Mouse (Mus musculus) midbrain, embryonic 15.5 days (tissue): ENCODE data around the gene Gm10322. TPM values are rescaled to one million over a fixed set of nuclear protein-coding genes. Genes with fewer than 3 reads are reported as not detected.

Experiments
- ATAC-seq: fragments of 200-750 bp; cut with Nextera tagmentation; replicated peaks from 2 replicates; pipeline ENCODE4 v1.8.0; 2017; ENCODE audit warnings: moderate TSS enrichment
- H3K27ac ChIP-seq: fragments of 300-500 bp; sonication (generic); 2 replicates; pipeline ENCODE4 v1.5.1; 2015; ENCODE audit warnings: mild to moderate bottlenecking, inconsistent platforms
- H3K27me3 ChIP-seq: fragments of 300-500 bp; sonication (generic); replicated peaks from 2 replicates; pipeline ENCODE4 v1.6.1; 2015; ENCODE audit warnings: inconsistent platforms
- H3K36me3 ChIP-seq: fragments of 300-500 bp; sonication (generic); replicated peaks from 2 replicates; pipeline ENCODE4 v1.6.1; 2015; ENCODE audit warnings: inconsistent platforms
- H3K4me1 ChIP-seq: fragments of 300-500 bp; sonication (generic); 2 replicates; pipeline ENCODE4 v1.6.1; 2015; ENCODE audit warnings: inconsistent platforms
- H3K4me2 ChIP-seq: fragments of 300-500 bp; sonication (generic); 2 replicates; pipeline ENCODE4 v1.6.1; 2015; ENCODE audit warnings: inconsistent platforms, mild to moderate bottlenecking, moderate library complexity
- H3K4me3 ChIP-seq: fragments of 300-500 bp; sonication (generic); 2 replicates; pipeline ENCODE4 v1.5.1; 2015; ENCODE audit warnings: mild to moderate bottlenecking, inconsistent platforms
- H3K9ac ChIP-seq: fragments of 300-500 bp; sonication (generic); 2 replicates; pipeline ENCODE4 v1.6.1; 2015; ENCODE audit warnings: mild to moderate bottlenecking, inconsistent platforms
- H3K9me3 ChIP-seq: fragments of 300-500 bp; sonication (generic); 2 replicates; pipeline ENCODE4 v1.6.1; 2016; ENCODE audit warnings: inconsistent platforms
- WGBS: fragments of 180-500 bp; shearing (Covaris S2); methylation state at CpG from one replicate; pipeline ENCODE4 v1.1.7; 2015; ENCODE audit warnings: mixed read lengths; 5-methylcytosine and 5-hydroxymethylcytosine counted together
- polyA plus RNA-seq: library from polyadenylated mRNA; unstranded; fragments of >200 nt; fragmentation: Nextera tagmentation; extraction: Ambion mirVana; gene quantifications from 2 replicates; pipeline ENCODE4 v1.2.1, GENCODE M21; 2015

Gm10322 gene
- polyA plus RNA-seq, 1 experiment from 2014 or later, result not detected

- Histone ChIP-seq H3K4me2 (no peak overlapping the region), H3K9me3 (no peaks in the 10 kb centered on the region), H3K27me3 (no peaks in the 10 kb centered on the region), H3K27ac (no peak overlapping the region), H3K4me1 (0 out of 2 replicates have a peak, but pooled peaks cover 4% of the 10 kb centered on the region), H3K9ac (no peak overlapping the region), H3K4me3 (no peak overlapping the region), H3K36me3 (no peaks in the 10 kb centered on the region)
- WGBS, result 18% methylated on average over 1 of the region's 1 CpGs
- ATAC-seq, result no peak
Measured at GRCm38 (mm10) chr10:59581826-59582543, 33.9 kb upstream of the Gm10322 start.

- H3K4me1 ChIP-seq, result no peaks in the 10 kb centered on the region
- no peaks in the 10 kb centered on the region for H3K27me3 ChIP-seq
- no peak overlapping the region for H3K4me2 ChIP-seq
- no peaks in the 10 kb centered on the region for H3K36me3 ChIP-seq
- no peaks in the 10 kb centered on the region for H3K9me3 ChIP-seq
- H3K4me3 ChIP-seq, result no peak overlapping the region
- ATAC-seq, result no peak
- no peak overlapping the region for H3K27ac ChIP-seq
- 86% methylated on average over 5 of the region's 5 CpGs for WGBS
- H3K9ac ChIP-seq, result no peak overlapping the region
Measured at GRCm38 (mm10) chr10:59585621-59586020, 30.2 kb upstream of the Gm10322 start.

- Histone ChIP-seq H3K27ac (no peak overlapping the region), H3K27me3 (no peaks in the 10 kb centered on the region), H3K9me3 (no peaks in the 10 kb centered on the region), H3K4me3 (no peak overlapping the region), H3K36me3 (no peaks in the 10 kb centered on the region), H3K4me1 (no peaks in the 10 kb centered on the region), H3K4me2 (no peak overlapping the region), H3K9ac (no peak overlapping the region)
- WGBS, result 93% methylated on average over 15 of the region's 15 CpGs
- ATAC-seq, result no peak
Measured at GRCm38 (mm10) chr10:59586821-59587220, 29.0 kb upstream of the Gm10322 start.

- Histone ChIP-seq H3K4me2 (no peak overlapping the region), H3K4me1 (no peaks in the 10 kb centered on the region), H3K9ac (no peak overlapping the region), H3K9me3 (no peaks in the 10 kb centered on the region), H3K27me3 (no peaks in the 10 kb centered on the region), H3K36me3 (no peaks in the 10 kb centered on the region), H3K4me3 (no peak overlapping the region), H3K27ac (no peak overlapping the region)
- 92% methylated on average over 7 of the region's 7 CpGs for WGBS
- no peak for ATAC-seq
Measured at GRCm38 (mm10) chr10:59588135-59588534, 27.7 kb upstream of the Gm10322 start.

DNA sequence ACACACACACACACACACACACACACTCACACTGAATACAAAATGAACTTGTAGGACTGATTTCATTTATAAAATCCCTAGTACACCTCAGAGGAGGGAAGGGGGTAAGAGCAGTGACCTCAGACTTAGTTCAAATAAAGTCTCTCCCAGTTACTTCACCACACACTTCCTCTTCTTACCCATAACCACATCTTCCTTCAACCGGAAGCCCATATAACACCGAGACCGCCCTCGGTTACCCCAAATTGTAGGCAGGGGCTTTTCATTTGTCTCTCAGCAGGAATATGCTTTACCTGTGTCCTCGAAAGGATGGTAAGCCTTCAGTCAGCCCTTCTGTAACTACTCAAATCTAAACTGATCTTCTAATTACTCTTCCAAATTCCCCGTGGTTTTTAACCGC, 26.4 kb upstream of the Gm10322 start:
- WGBS, result 91% methylated on average over 7 of the region's 7 CpGs
- H3K9me3 ChIP-seq, result no peaks in the 10 kb centered on the region
- ATAC-seq, result no peak
- H3K27me3 ChIP-seq, result no peaks in the 10 kb centered on the region
- no peaks in the 10 kb centered on the region for H3K4me1 ChIP-seq
- no peak overlapping the region for H3K4me3 ChIP-seq
- H3K27ac ChIP-seq, result no peak overlapping the region
- H3K9ac ChIP-seq, result no peak overlapping the region
- H3K4me2 ChIP-seq, result no peak overlapping the region
- H3K36me3 ChIP-seq, result no peaks in the 10 kb centered on the region

DNA sequence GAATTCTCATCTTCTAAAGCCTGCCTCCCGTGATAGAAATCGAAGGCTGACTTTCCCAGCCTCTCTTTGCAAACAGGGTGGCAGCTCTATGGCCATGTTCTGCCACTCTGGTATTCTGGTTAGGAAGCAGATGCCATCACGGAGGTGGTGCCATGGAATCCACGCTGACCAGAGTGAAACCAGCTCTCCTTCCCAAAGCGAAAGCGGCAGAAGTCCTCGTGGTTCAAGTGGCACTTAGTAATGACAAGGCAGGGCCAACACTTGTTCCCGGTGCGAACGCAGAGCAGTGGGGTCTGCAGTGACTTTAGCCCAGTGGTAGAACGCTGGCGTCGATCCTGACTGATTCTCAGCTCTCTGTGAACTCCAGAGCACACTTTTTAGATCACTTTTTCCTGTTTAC, 26.0 kb upstream of the Gm10322 start:
- 94% methylated on average over 13 of the region's 13 CpGs for WGBS
- H3K9ac ChIP-seq, result no peak overlapping the region
- ATAC-seq, result no peak
- no peak overlapping the region for H3K4me3 ChIP-seq
- H3K36me3 ChIP-seq, result no peaks in the 10 kb centered on the region
- H3K9me3 ChIP-seq, result no peaks in the 10 kb centered on the region
- no peaks in the 10 kb centered on the region for H3K27me3 ChIP-seq
- no peak overlapping the region for H3K27ac ChIP-seq
- H3K4me2 ChIP-seq, result no peak overlapping the region
- H3K4me1 ChIP-seq, result no peaks in the 10 kb centered on the region

DNA sequence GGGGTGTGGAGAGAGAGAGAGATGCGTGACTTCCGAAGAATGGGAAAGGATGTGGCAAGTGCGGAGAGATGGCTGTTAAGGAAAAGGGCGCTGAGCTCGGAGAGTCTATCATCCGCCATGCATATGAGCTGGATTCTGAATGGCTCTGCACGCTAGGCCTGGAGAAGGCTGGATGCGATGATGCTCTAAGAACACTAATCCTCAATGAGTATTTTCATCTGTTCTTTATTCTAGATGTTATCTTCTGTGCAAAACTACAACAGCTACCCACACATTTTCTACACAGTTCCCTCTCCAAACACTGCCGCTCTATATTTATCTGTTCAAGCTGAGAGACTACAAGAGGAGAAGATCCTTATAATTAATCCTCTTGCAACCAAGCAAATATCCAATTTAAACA, 25.3 kb upstream of the Gm10322 start:
- Histone ChIP-seq H3K36me3 (no peaks in the 10 kb centered on the region), H3K27ac (no peak overlapping the region), H3K4me2 (no peak overlapping the region), H3K4me3 (no peak overlapping the region), H3K9me3 (no peaks in the 10 kb centered on the region), H3K27me3 (no peaks in the 10 kb centered on the region), H3K4me1 (no peaks in the 10 kb centered on the region), H3K9ac (no peak overlapping the region)
- WGBS, result 88% methylated on average over 9 of the region's 9 CpGs
- ATAC-seq, result no peak

DNA sequence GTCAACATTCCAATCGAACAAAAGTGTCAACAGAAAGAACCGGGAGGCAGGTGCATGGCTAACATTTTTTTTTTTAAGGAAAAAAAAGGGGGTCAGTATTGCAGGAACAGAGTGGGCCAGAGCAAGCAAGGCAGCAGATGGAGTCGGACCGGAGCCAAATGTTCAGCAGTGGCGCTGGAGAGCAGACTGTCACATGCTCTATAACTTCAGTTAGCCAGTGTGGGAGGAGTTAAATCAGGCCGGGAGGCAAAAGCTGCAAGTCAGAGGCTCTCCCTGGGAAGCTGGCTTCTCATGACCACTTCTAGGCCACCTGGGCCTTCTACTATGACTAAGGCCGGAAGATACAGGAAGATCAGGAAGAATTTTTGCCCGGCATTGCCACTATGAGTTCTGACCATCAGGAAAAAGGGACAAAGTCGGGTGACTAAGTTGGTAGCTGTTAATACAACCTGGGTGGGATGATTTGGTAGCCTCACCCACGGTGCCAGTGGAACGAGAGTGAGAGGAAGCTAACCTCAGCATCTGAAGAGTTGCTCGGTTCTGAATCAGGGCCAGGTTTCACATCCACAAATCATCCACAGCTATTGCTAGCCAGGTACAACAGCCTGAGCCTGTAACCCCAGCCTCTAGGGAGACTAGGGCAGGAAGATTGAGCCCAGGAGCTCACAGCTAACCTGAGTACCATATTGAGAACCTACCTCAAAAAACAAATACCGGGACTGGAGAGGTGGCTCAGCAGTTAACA, 21.9 kb upstream of the Gm10322 start:
- H3K9ac ChIP-seq, result no peak overlapping the region
- WGBS, result 78% methylated on average over 13 of the region's 13 CpGs
- H3K9me3 ChIP-seq, result no peaks in the 10 kb centered on the region
- H3K4me3 ChIP-seq, result no peak overlapping the region
- no peak for ATAC-seq
- H3K27ac ChIP-seq, result no peak overlapping the region
- no peaks in the 10 kb centered on the region for H3K4me1 ChIP-seq
- H3K36me3 ChIP-seq, result no peaks in the 10 kb centered on the region
- no peak overlapping the region for H3K4me2 ChIP-seq
- no peaks in the 10 kb centered on the region for H3K27me3 ChIP-seq

GRCm38 (mm10) chr10:59600516-59600915, 15.3 kb upstream of the Gm10322 start:
- Histone ChIP-seq H3K4me1 (no peaks in the 10 kb centered on the region), H3K4me3 (no peak overlapping the region), H3K9me3 (no peaks in the 10 kb centered on the region), H3K27me3 (no peaks in the 10 kb centered on the region), H3K27ac (no peak overlapping the region), H3K4me2 (no peak overlapping the region), H3K9ac (no peak overlapping the region), H3K36me3 (no peaks in the 10 kb centered on the region)
- WGBS, result 81% methylated on average over 8 of the region's 8 CpGs
- ATAC-seq, result no peak

DNA sequence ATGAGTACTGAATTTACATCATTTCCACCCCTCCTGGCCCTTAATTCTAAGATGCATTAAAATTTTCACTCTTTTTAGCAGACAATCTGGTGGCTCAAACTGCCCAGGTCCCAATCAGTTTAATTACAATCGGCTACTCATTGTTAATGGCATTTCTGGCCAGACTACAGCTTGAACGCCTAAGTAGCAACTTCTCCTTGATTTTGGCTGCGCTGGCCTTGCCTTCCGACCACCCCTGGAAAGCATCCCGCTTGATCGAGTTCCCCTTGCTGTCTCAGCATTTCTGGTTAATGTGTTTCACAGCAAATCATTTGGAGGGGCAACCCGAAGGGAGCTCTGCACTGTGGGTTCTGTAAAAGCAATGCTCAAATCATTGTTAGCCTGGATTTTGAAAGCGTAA, 13.8 kb upstream of the Gm10322 start:
- Histone ChIP-seq H3K27me3 (no peaks in the 10 kb centered on the region), H3K9ac (no peak overlapping the region), H3K36me3 (no peaks in the 10 kb centered on the region), H3K4me3 (no peak overlapping the region), H3K9me3 (no peaks in the 10 kb centered on the region), H3K4me2 (no peak overlapping the region), H3K27ac (no peak overlapping the region), H3K4me1 (no peaks in the 10 kb centered on the region)
- WGBS, result 70% methylated on average over 8 of the region's 8 CpGs
- ATAC-seq, result no peak

- Histone ChIP-seq H3K4me2 (no peak overlapping the region), H3K9ac (no peak overlapping the region), H3K27ac (no peak overlapping the region), H3K9me3 (no peaks in the 10 kb centered on the region), H3K4me1 (no peaks in the 10 kb centered on the region), H3K27me3 (no peaks in the 10 kb centered on the region), H3K36me3 (no peaks in the 10 kb centered on the region), H3K4me3 (no peak overlapping the region)
- no peak for ATAC-seq
- 70% methylated on average over 14 of the region's 14 CpGs for WGBS
Measured at GRCm38 (mm10) chr10:59602891-59603290, 13.0 kb upstream of the Gm10322 start.

GRCm38 (mm10) chr10:59603843-59604242, 12.0 kb upstream of the Gm10322 start:
- Histone ChIP-seq H3K9ac (no peak overlapping the region), H3K4me3 (no peak overlapping the region), H3K4me1 (no peaks in the 10 kb centered on the region), H3K9me3 (no peaks in the 10 kb centered on the region), H3K27me3 (no peaks in the 10 kb centered on the region), H3K36me3 (no peaks in the 10 kb centered on the region), H3K4me2 (no peak overlapping the region), H3K27ac (no peak overlapping the region)
- no peak for ATAC-seq
- whole genome bisulfite sequencing, result 63% methylated on average over 5 of the region's 5 CpGs
